Mouse (Mus musculus) Patski (cell line): Measurements from ENCODE around the gene B3galt4. TPM values are rescaled to one million over a fixed set of nuclear protein-coding genes. Genes with fewer than 3 reads are reported as not detected.
A peak's percentile ranks its signal among the peaks of the same experiment; 100 is the strongest.

Source experiments
- ATAC-seq: fragments of 100-300 bp; one replicate; pipeline ENCODE4 v1.8.0; 2021
- CTCF ChIA-PET: fragments of 350-600 bp; sonication (Branson Sonifier 250); formaldehyde crosslinking; loops from one replicate; lab custom pipeline; 2022; ENCODE audit warnings: inconsistent platforms; lab: Charles Lee
- POLR2A ChIA-PET: fragments of 350-600 bp; sonication (Branson Sonifier 250); formaldehyde crosslinking; loops from one replicate; lab custom pipeline; 2022; ENCODE audit warnings: antibody characterized with exemption, inconsistent platforms; lab: Charles Lee
- DNase-seq: peaks from one replicate; pipeline ENCODE4 v3.0.0-alpha.2; 2011; ENCODE audit warnings: low read depth, low spot score
- H3K27me3 ChIP-seq: fragments of 371-371 bp; one replicate; pipeline ENCODE4 v1.5.1; 2021
- CTCF ChIP-seq: fragments of 100-300 bp; IDR thresholded peaks from one replicate; pipeline ENCODE4 v1.5.1; 2021
- in situ Hi-C: fragments of 300-500 bp; cut with MboI; formaldehyde crosslinking; loops from 3 replicates; pipeline ENCODE4 v1.11.1; 2018; ENCODE audit warnings: low pct_unique_long_range_greater_than_20kb, mixed read lengths
- polyA plus RNA-seq: library from polyadenylated mRNA; unstranded; gene quantifications from one replicate; pipeline ENCODE4 v1.2.3, GENCODE M21; 2021

Gene B3galt4
- polyA plus RNA-seq, 1 experiment from 2014 or later: 2.8 TPM

DNA sequence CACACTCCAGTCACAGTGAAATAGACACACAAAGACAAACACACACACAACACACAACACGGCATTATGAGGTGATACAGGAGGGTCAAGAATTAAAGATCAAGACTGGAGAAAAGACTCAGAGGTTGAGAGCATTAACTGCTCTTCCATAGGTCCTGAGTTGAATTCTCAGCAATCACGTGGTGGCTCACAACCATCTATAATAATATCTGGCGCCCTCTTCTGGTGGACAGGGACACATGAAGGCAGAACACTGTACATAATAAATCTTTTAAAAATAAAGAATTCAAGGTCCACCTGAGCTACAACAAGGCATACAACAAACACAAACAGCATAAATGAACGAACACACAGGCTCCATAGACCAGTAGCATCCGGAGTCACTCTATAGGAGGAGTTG lies 17.6 kb upstream of the B3galt4 start:
- ChIA-PET CTCF (interaction anchor here (1.2 to 3.2 kb wide), 4 partner anchors 12 to 35 kb away, joined by 3 to 37 read pairs (median 6); no protein-coding TSS in a partner anchor), POLR2A (no interaction called here)
- DNase-seq (no peak), ATAC-seq (peak; percentile 36)
- in situ Hi-C loops: loop anchor here (5.0 to 10.0 kb wide), 2 partner anchors 33 to 1336 kb away; partner anchors contain the start of gene H2-K1
- H3K27me3 ChIP-seq: no peaks in the 10 kb centered on the region
- peak; percentile 55 for TF ChIP-seq CTCF

DNA sequence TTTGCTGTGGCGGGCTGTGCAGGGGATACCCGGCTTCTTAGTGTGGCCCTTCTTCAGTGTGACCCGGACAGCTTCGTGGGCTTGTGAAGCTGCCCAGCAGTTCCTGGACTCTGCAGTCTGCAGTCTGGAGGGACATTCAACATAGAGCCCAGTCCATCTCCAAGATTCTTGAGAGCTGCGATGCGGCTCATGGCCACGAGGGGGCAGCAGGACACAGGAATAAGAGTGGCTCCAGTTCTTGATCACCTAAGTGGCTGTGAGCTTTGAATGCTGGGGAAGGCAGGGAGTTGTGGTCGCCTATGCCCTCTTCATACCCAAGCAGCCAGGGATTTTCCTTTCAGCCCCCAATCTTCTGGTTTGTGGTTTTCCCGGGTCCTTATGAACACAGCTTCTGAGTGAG lies 17.2 kb upstream of the B3galt4 start:
- ATAC-seq (peak; percentile 72), DNase-seq (no peak)
- in situ Hi-C loops: loop anchor here (5.0 to 10.0 kb wide), 2 partner anchors 34 to 1336 kb away; partner anchors contain the start of gene H2-K1
- no peak for TF ChIP-seq CTCF
- ChIA-PET POLR2A (no interaction called here), CTCF (interaction anchor here (0.6 to 3.2 kb wide), 5 partner anchors 10 to 35 kb away, joined by 3 to 37 read pairs (median 4); no protein-coding TSS in a partner anchor)
- H3K27me3 ChIP-seq: no peaks in the 10 kb centered on the region

DNA sequence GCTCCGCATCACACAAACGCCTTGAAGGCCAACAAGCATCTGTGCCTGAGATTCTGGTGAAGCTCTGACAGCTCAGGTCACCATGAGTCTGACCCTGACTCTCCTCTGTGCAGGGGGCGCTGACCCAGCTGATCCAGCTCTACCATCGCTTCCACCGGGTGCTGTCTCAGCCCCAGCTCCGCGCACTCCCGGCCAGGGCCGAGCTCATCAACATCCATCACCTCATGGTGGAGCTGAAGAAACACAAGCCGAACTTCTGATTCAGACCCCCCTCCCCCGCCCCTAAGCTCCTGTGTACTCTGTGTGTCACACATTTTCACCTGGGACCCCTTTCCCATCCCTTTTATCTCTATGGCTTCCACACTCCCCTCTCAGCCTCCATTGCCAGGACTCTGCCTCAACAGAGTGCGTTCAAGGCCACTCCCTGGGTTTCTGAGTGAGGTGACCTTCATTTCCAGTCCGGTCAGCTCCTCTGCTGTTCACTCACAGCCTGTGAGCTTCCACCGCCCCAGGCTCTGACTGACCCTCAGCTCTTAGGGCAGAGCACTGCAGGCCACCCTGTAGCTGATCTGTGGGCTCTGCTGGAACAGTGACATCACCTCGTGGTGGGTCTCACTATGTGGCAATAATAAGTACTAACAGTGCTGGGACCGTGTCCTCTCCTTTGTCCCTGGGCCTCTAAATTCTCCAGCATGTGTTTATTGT lies 14.7 kb upstream of the B3galt4 start:
- H3K27me3 ChIP-seq: no peaks in the 10 kb centered on the region
- DNase-seq (no peak), ATAC-seq (no peak)
- in situ Hi-C loops: loop anchor here (5.0 to 10.0 kb wide), 2 partner anchors 36 to 1339 kb away; partner anchors contain the start of gene H2-K1
- CTCF ChIA-PET: interaction anchor here (0.9 to 1.1 kb wide), 3 partner anchors 8 to 26 kb away, joined by 3 to 4 read pairs (median 4); no protein-coding TSS in a partner anchor
- no peak for TF ChIP-seq CTCF
- POLR2A ChIA-PET: no interaction called here

DNA sequence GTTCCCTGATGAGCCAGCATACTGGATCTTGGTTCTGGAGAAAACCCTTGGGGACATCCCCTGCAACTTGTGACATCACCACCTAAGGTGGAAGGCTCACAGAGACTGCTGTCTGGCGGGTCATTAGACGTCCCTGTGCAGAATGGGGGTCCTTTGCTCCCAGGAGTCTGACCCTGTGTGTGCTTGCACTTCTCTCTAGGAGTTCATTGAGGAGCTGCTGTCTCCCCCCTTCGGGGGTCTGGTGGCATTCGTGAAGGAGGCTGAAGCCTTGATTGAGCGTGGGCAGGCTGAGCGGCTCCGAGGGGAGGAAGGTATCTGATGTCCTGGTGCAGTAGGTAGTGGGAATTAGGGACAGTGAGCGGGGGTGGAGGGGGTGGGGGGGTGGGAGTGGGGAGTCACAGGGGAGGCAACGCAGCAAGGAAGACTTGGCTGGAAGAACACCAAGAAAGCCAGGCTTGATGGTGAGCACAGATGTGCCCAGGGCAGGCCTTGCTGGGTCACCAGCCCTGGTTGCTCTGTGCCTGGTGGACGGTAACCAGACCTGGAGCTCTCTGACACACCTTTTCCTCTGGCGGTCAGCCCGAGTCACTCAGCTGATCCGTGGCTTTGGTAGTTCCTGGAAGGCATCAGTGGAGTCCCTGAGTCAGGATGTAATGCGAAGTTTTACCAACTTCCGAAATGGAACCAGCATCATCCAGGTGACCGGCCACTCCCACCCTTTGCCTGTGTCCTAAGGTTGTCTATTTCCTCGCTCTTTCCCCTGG lies 14.0 kb upstream of the B3galt4 start:
- CTCF ChIA-PET: interaction anchor here (1.0 to 1.1 kb wide), 2 partner anchors 17 to 27 kb away, joined by 3 to 4 read pairs; no protein-coding TSS in a partner anchor
- in situ Hi-C loops: loop anchor here (5.0 to 10.0 kb wide), 2 partner anchors 37 to 1340 kb away; partner anchors contain the start of gene H2-K1
- DNase-seq (no peak), ATAC-seq (no peak)
- POLR2A ChIA-PET: no interaction called here
- TF ChIP-seq CTCF: no peak
- no peaks in the 10 kb centered on the region for H3K27me3 ChIP-seq

DNA sequence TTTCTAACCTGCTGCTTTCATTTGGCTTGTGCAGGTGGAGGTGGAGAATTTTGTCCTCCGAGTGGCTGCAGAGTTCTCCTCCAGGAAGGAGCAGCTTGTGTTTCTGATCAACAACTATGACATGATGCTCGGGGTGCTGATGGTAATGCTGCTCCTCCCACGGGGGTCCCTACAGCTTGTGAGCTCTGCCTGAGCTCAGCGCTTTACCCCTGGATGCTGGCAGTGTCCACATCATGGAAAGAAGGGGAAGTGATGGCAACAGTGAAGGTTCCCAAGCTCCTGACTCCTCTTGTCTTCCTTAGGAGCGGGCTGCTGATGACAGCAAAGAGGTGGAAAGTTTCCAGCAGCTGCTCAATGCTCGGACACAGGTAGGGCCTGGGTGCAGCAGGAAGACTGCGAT lies 11.6 kb upstream of the B3galt4 start:
- no peak for DNase-seq
- no peak for TF ChIP-seq CTCF
- POLR2A ChIA-PET: no interaction called here
- no peak for ATAC-seq
- no peaks in the 10 kb centered on the region for H3K27me3 ChIP-seq
- CTCF ChIA-PET: interaction anchor here (0.8 kb wide), 1 partner anchor 41 kb away, joined by 3 read pairs; no protein-coding TSS in a partner anchor
- in situ Hi-C loops: loop anchor here (10.0 kb wide), 1 partner anchor 1342 kb away; no protein-coding TSS in a partner anchor

DNA sequence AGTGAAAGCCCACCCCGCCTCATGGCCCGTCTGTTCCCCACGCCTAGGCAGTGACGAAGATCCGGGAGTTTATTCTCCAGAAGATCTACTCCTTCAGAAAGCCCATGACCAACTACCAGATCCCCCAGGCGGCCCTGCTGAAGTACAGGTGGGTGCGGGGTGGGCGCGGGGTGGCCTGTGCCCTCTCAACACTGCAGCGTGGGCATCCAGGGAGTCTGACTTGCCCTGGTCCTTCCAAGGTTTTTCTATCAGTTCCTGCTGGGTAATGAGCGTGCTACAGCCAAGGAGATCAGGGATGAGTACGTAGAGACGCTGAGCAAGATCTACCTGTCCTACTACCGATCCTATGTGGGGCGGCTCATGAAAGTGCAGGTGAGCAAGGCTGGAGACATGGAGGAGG lies 8.7 kb upstream of the B3galt4 start:
- in situ Hi-C loops: loop anchor here (10.0 kb wide), 1 partner anchor 1345 kb away; no protein-coding TSS in a partner anchor
- ATAC-seq: no peak
- POLR2A ChIA-PET: no interaction called here
- TF ChIP-seq CTCF: no peak
- H3K27me3 ChIP-seq: no peaks in the 10 kb centered on the region
- no peak for DNase-seq
- CTCF ChIA-PET: no interaction called here

DNA sequence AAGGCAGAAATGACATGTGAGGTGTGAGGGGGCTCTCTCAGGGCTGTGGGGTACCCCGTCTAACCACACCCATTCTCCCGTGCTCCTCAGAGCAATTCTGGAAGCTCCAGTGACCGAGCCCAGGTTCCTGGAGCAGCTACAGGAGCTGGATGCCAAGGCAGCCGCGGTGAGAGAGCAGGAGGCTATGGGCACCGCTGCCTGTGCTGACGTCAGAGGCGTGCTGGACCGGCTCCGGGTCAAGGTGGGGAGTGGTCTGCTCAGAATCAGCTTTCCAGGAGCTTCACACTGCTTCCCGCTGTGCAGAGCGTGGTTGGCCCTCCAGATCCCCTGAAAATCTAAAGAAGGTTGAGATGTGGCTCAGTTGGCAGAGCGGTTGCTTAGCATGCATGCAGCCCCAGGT lies 7.8 kb upstream of the B3galt4 start:
- no peaks in the 10 kb centered on the region for H3K27me3 ChIP-seq
- TF ChIP-seq CTCF: no peak
- in situ Hi-C loops: no loop called here
- ATAC-seq: no peak
- ChIA-PET POLR2A (no interaction called here), CTCF (interaction anchor here (1.1 kb wide), 1 partner anchor 23 kb away, joined by 3 read pairs; no protein-coding TSS in a partner anchor)
- no peak for DNase-seq

DNA sequence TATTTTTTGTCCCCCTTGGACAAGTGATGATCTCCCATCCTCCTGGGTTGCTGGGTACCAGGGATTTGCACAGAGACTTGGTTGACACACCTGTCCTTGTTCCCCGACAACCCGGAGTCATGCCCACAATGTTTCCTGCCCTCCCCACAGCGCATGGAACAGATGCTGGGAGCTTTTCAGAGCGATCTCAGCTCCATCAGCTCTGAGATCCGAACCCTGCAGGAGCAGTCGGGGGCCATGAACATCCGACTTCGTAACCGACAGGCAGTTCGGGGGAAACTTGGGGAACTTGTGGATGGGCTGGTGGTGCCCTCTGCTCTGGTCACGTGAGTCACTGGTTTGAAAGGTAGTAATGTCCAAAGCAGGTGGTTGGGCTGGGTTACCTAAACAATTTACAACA lies 7.2 kb upstream of the B3galt4 start:
- POLR2A ChIA-PET: no interaction called here
- in situ Hi-C loops: no loop called here
- no peak for DNase-seq

DNA sequence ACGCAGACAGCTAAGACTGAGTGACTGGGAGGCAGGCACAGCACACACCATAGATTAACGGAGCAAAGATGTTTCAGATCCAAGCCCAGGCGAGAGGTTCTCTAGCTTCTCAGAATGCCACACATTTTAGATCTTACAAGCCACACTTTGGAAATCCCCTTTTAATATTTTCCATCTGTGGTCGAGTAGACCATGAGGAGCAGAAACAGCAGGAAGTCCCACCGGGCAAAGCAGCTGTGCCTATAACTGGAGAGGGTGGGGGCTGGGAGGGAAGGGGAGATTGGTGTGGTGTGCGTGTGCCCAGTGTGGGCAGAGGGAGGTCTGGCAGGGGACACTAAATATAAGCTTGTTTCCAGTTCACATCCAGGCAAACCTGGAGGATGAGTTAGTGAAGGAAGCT lies 6.2 kb upstream of the B3galt4 start:
- in situ Hi-C loops: no loop called here
- POLR2A ChIA-PET: no interaction called here
- no peaks in the 10 kb centered on the region for H3K27me3 ChIP-seq
- TF ChIP-seq CTCF: no peak
- ATAC-seq (no peak), DNase-seq (no peak)
- CTCF ChIA-PET: interaction anchor here (1.0 to 1.3 kb wide), 3 partner anchors 9 to 11 kb away, joined by 3 to 4 read pairs (median 4); no protein-coding TSS in a partner anchor

More for the DNA sequence above, 7.2 kb upstream of the B3galt4 start:
- no peak for ATAC-seq
- CTCF ChIA-PET: interaction anchor here (1.0 to 1.3 kb wide), 3 partner anchors 8 to 24 kb away, joined by 3 to 4 read pairs (median 3); no protein-coding TSS in a partner anchor
- H3K27me3 ChIP-seq: no peaks in the 10 kb centered on the region
- TF ChIP-seq CTCF: no peak

DNA sequence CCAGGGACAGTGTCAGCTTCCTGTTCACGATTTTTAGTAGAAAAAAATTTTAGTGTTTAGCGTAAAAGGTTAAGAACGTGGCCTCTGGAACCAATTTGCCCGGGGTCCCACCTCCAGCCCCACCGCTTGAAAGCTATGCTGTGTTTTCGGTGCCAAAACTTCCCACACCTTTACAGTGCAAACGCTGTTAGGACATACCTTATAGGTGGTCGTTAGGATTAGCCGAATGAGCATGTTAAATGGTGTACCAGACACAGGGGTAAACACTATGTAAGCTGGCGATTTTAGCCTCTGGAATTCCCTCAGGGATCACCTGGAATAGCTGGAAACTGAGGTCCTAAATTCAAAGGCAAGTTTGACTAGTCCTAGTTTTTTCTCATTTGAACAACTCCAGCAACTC lies 5.0 kb upstream of the B3galt4 start:
- in situ Hi-C loops: no loop called here
- ATAC-seq (no peak), DNase-seq (no peak)
- no peak for TF ChIP-seq CTCF
- POLR2A ChIA-PET: interaction anchor here (1.0 to 3.2 kb wide), 6 partner anchors 11 to 53 kb away, joined by 3 to 9 read pairs (median 4); partner anchors contain the start of genes Daxx and Wdr46
- no peaks in the 10 kb centered on the region for H3K27me3 ChIP-seq
- CTCF ChIA-PET: interaction anchor here (1.2 to 1.3 kb wide), 3 partner anchors 12 to 28 kb away, joined by 3 to 5 read pairs (median 4); partner anchors contain the start of genes Pfdn6 and Wdr46
